Mouse (Mus musculus) kidney, postnatal 0 days (tissue): ENCODE measurements at regions not wholly inside any gene's neighbourhood (a gene's known extent, or its start where the extent isn't known, plus 50 kb on each side); places are given as distances from the start of the nearest gene placed in this dataset.

Experiments used
- ATAC-seq: fragments of 200-750 bp; cut with Nextera tagmentation; replicated peaks from 2 replicates; pipeline ENCODE4 v1.8.0; 2017; ENCODE audit warnings: low read depth, moderate number of reproducible peaks, moderate TSS enrichment, moderate library complexity; ENCODE audit not compliant: low FRiP score
- DNase-seq: peaks from one replicate; pipeline ENCODE4 v3.0.0-alpha.2; 2016; ENCODE audit warnings: low spot score
- H3K27ac ChIP-seq: fragments of 300-500 bp; sonication (generic); 2 replicates; pipeline ENCODE4 v1.5.1; 2014; ENCODE audit warnings: mild to moderate bottlenecking
- H3K27me3 ChIP-seq: fragments of 300-500 bp; sonication (generic); 2 replicates; pipeline ENCODE4 v1.6.1; 2014; ENCODE audit warnings: low read length, mixed read lengths; ENCODE audit not compliant: insufficient read depth
- H3K36me3 ChIP-seq: fragments of 300-500 bp; sonication (generic); 2 replicates; pipeline ENCODE4 v1.6.1; 2014; ENCODE audit warnings: low read length, mixed read lengths; ENCODE audit not compliant: insufficient read depth
- H3K4me1 ChIP-seq: fragments of 300-500 bp; sonication (generic); replicated peaks from 2 replicates; pipeline ENCODE4 v1.6.1; 2014; ENCODE audit warnings: antibody characterized with exemption, low read length, mixed read lengths; ENCODE audit not compliant: insufficient read depth
- H3K4me2 ChIP-seq: fragments of 300-500 bp; sonication (generic); 2 replicates; pipeline ENCODE4 v1.6.1; 2014; ENCODE audit warnings: mild to moderate bottlenecking, low read length, moderate library complexity, mixed read lengths
- H3K4me3 ChIP-seq: fragments of 300-500 bp; sonication (generic); replicated peaks from 2 replicates; pipeline ENCODE4 v1.5.1; 2014; ENCODE audit warnings: low read depth, low read length
- H3K9ac ChIP-seq: fragments of 300-500 bp; sonication (generic); 2 replicates; pipeline ENCODE4 v1.6.1; 2014; ENCODE audit warnings: low read depth, low read length
- H3K9me3 ChIP-seq: fragments of 300-500 bp; sonication (generic); replicated peaks from 2 replicates; pipeline ENCODE4 v1.6.1; 2016; ENCODE audit warnings: low read length, inconsistent platforms, mixed read lengths
- CTCF ChIP-seq: IDR thresholded peaks from 2 replicates; pipeline ENCODE4 v1.5.1; 2016; ENCODE audit warnings: antibody characterized with exemption, low read depth, mild to moderate bottlenecking, moderate library complexity
- WGBS: fragments of 180-500 bp; shearing (Covaris S2); extraction: QIAGEN DNeasy Blood & Tissue Kit; methylation state at CpG from one replicate; pipeline ENCODE4 v1.1.7; 2014; 5-methylcytosine and 5-hydroxymethylcytosine counted together

DNA sequence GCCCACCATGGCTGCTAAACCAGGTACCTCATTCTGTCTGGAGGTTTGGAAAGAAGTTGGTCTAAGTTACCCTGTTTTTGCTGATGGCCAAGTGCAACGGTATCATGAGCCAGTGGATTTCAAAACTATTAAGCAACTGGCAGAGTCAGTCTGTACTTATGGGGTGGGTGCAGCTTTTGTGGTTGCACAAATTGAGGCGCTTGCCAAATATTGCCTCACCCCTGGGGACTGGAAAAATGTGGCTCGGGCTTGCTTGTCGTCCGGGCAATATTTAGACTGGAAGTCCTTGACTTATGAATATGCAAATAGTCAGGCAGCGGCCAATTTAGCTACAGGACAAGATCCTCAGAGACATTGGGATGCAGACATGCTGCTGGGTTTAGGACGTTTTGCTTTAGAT, 110.2 kb downstream of the Olfr164 start:
- H3K27ac ChIP-seq, result no peak overlapping the region
- H3K9ac ChIP-seq, result no peak overlapping the region
- H3K9me3 ChIP-seq, result no peaks in the 10 kb centered on the region
- H3K4me2 ChIP-seq, result no peak overlapping the region
- no peak for ATAC-seq
- WGBS, result 85% methylated on average over 7 of the region's 7 CpGs
- TF ChIP-seq CTCF, result no peak
- H3K4me1 ChIP-seq, result no peaks in the 10 kb centered on the region
- H3K27me3 ChIP-seq, result no peaks in the 10 kb centered on the region
- no peak overlapping the region for H3K4me3 ChIP-seq
- no peak for DNase-seq
- no peaks in the 10 kb centered on the region for H3K36me3 ChIP-seq

DNA sequence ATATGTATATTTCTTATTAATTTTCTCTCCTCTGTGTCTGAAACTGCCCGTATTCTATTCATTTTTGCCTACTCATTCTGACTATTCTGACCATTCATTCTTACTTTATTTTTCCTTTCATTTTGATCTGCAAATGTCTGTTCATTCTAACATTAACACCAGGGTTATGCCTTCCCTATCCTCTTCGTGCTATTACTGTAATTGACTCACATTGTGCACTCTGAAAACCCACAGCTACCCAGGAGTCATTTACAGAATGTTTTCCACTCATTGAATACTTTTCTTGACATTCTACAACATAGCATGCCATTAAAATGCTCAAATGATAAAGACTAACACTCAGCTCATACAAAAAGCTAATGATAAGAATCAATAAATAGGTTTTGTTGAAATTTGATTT, 112.9 kb downstream of the Olfr164 start:
- Histone ChIP-seq H3K9ac (no peak overlapping the region), H3K9me3 (no peaks in the 10 kb centered on the region), H3K4me1 (no peaks in the 10 kb centered on the region), H3K4me3 (no peak overlapping the region), H3K36me3 (no peaks in the 10 kb centered on the region), H3K4me2 (no peak overlapping the region), H3K27ac (no peak overlapping the region), H3K27me3 (no peaks in the 10 kb centered on the region)
- ATAC-seq (no peak), DNase-seq (no peak)
- TF ChIP-seq CTCF, result no peak
- WGBS, result 72% methylated on average over 2 of the region's 2 CpGs

DNA sequence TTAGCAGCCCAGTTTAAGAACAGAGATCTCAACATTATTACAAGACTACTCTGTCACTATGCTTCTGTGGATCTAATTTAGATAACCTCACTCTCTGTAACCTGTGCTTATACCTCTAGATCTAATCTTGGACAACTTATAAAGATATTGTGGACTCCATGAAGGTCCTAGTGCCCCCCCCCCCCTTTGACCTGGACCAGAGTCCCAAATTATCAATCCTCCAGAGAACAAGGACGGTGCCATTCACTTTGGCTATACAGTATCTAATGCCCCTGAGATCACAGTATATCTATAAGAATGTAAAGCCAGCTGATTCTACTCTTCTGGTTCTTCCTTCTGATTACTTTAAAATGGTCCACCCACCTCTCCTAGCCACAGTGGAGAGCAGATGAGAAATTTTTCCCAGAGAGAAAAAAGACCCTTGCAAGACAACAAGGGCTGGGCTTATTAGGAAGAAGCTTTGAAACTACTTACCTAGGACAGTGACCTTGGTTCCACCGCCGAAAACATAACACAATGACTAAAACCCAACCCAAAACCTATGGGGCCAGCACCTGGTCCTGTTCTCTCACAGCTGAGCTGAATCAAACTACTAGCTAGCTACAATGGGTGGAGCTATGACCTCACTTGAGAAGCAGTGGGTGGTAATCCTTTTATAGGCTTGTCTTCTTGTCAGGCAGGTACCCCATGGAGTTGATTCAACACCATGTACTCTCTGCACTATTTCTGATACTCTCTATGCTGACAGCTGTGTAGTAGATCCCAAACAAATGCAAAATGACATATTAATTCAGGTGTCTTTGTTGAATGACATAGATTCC, 113.9 kb downstream of the Olfr164 start:
- DNase-seq (no peak), ATAC-seq (no peak)
- Histone ChIP-seq H3K27ac (no peak overlapping the region), H3K4me2 (no peak overlapping the region), H3K9me3 (no peaks in the 10 kb centered on the region), H3K9ac (no peak overlapping the region), H3K36me3 (no peaks in the 10 kb centered on the region), H3K4me3 (no peak overlapping the region), H3K4me1 (no peaks in the 10 kb centered on the region), H3K27me3 (no peaks in the 10 kb centered on the region)
- 81% methylated on average over 3 of the region's 3 CpGs for WGBS
- no peak for TF ChIP-seq CTCF

DNA sequence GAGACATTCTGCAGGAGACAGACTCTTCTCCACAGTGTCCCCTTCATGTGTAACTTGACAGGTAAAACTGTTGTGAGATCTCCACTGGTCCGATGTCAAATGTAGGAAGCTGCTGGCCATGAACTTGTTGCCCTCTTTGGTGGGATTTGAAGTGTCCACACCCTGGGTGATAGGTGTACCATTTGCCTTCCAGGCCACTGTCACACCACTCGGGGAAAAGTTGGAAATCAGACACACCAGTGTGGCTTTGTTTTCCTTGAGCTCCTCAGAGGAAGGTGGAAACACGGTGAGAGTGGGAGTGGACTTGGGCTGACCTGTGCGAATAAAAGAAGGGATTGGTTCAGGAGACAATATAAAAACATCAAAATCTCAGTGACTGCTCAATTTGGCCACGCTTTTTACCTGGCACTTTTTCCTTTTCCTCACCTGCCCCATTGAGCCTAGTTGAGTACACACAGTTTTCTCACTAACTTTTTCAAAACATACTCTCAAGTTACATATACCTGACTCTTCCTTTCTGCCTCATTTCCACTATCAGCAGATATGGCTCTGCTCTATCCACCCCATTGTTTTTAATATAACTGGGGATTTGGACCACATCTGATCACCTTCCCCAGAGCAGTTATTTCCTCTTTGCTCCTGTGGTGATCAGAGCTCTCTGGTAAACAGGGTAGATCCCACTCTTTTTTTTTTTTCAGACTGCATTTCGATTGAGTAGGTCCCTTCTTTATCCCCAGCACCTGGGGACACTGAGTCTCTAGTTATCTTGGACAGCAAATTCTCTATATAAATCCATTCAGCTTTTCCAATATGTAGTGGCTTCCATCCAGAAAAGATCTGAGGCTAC, 115.1 kb downstream of the Olfr164 start:
- Histone ChIP-seq H3K4me1 (no peaks in the 10 kb centered on the region), H3K36me3 (no peaks in the 10 kb centered on the region), H3K4me2 (no peak overlapping the region), H3K9ac (no peak overlapping the region), H3K27me3 (no peaks in the 10 kb centered on the region), H3K4me3 (no peak overlapping the region), H3K9me3 (no peaks in the 10 kb centered on the region), H3K27ac (no peak overlapping the region)
- no peak for ATAC-seq
- TF ChIP-seq CTCF, result no peak
- DNase-seq, result no peak
- 73% methylated on average over 6 of the region's 6 CpGs for WGBS

DNA sequence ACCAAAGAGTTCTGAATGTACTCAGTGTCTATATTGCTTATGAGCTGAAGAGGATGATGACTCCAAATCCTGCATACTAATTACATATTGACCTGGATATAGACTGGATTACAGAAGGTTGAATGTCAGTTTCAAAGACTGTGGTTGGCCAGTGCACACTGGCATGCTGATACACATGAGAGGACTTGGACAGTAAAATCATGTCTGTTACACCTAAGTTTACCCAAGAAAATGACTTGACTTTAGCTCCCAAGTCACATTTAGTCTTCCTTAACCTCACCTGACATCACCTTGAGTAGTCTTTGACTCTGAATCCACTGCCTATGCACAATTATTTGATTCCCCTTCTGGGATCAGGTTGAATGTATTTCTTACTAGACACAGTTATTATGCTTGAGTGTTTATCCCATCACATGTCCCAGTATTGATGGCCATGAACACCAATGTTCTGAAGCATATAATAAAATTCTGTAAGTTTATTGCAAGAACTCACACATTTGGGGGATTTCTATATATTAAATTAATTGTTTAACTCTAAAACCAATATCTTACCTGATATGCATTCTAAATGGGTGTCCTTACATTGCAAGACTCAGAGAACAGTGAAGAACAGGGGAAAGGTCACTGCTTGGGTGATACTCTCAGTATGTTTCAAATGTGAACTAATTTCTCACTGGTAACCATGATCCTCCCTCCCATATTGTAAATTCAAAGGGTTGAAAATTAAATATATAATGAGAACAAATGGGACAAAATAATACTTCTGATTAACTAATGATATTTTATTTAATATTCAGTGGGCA, 116.0 kb downstream of the Olfr164 start:
- Histone ChIP-seq H3K9ac (no peak overlapping the region), H3K27me3 (no peaks in the 10 kb centered on the region), H3K27ac (no peak overlapping the region), H3K4me2 (no peak overlapping the region), H3K4me1 (no peaks in the 10 kb centered on the region), H3K4me3 (no peak overlapping the region), H3K9me3 (no peaks in the 10 kb centered on the region), H3K36me3 (no peaks in the 10 kb centered on the region)
- no peak for DNase-seq
- no peak for ATAC-seq
- no peak for TF ChIP-seq CTCF
